Mouse (Mus musculus): ENCODE measurements around the gene Meiob. TPM values are rescaled to one million over a fixed set of nuclear protein-coding genes. Genes with fewer than 3 reads are reported as not detected.
A peak's percentile ranks its signal among the peaks of the same experiment; 100 is the strongest.

The Meiob gene
- total and polyA plus RNA-seq, 2 experiments from 2014 or later: not detected

GRCm38 (mm10) chr17:24851381-24852125, 47.5 kb downstream of the Meiob start:
- no peak for DNase-seq (ENCODE audit: low spot score)
- TF ChIP-seq CTCF (IDR thresholded peaks at IDR 0.05; ENCODE audit: low read depth): no peak
- no peaks in the 10 kb centered on the region for H3K9me3 ChIP-seq (ENCODE audit: low read length)
- peaks cover 11% of the 10 kb centered on the region for H3K36me3 ChIP-seq (ENCODE audit: insufficient read depth, low read length)
- H3K9ac ChIP-seq (replicated peaks; ENCODE audit: low read length): peak overlapping the region; percentile 63
- H3K27ac ChIP-seq: no peak overlapping the region
- 83% methylated on average over 10 of the region's 10 CpGs for WGBS
- no peak for ATAC-seq
- no peaks in the 10 kb centered on the region for H3K27me3 ChIP-seq (ENCODE audit: insufficient read depth, low read length)
- H3K4me3 ChIP-seq (ENCODE audit: low read length): peak overlapping the region; percentile 85
- peak overlapping the region; percentile 82 for H3K4me2 ChIP-seq (ENCODE audit: low read depth, low read length)
- H3K4me1 ChIP-seq (ENCODE audit: insufficient read depth, low read length): peaks cover 14% of the 10 kb centered on the region

GRCm38 (mm10) chr17:24855838-24856464, 51.9 kb downstream of the Meiob start:
- no peak for ATAC-seq
- H3K27me3 ChIP-seq (ENCODE audit: insufficient read depth, low read length): no peaks in the 10 kb centered on the region
- peaks cover 3% of the 10 kb centered on the region; the same call in 1 of the 2 replicates for H3K4me1 ChIP-seq (ENCODE audit: insufficient read depth, low read length)
- no peak overlapping the region for H3K9ac ChIP-seq (replicated peaks; ENCODE audit: low read length)
- no peak for TF ChIP-seq CTCF (IDR thresholded peaks at IDR 0.05; ENCODE audit: low read depth)
- H3K4me3 ChIP-seq (ENCODE audit: low read length): no peak overlapping the region
- H3K36me3 ChIP-seq (ENCODE audit: insufficient read depth, low read length): peaks cover 20% of the 10 kb centered on the region
- no peaks in the 10 kb centered on the region for H3K9me3 ChIP-seq (ENCODE audit: low read length)
- no peak for DNase-seq (ENCODE audit: low spot score)
- no peak overlapping the region for H3K27ac ChIP-seq
- H3K4me2 ChIP-seq (ENCODE audit: low read depth, low read length): no peak overlapping the region
- WGBS: 81% methylated on average over 3 of the region's 3 CpGs

GRCm38 (mm10) chr17:24856589-24856988, 52.5 kb downstream of the Meiob start:
- WGBS: 90% methylated on average over 13 of the region's 13 CpGs
- H3K9ac ChIP-seq (replicated peaks; ENCODE audit: low read length): no peak overlapping the region

GRCm38 (mm10) chr17:24857831-24858470, 53.9 kb downstream of the Meiob start:
- Histone ChIP-seq H3K4me1 (ENCODE audit: insufficient read depth, low read length) (no peaks in the 10 kb centered on the region), H3K9ac (replicated peaks; ENCODE audit: low read length) (no peak overlapping the region), H3K36me3 (ENCODE audit: insufficient read depth, low read length) (peaks cover 34% of the 10 kb centered on the region), H3K27me3 (ENCODE audit: insufficient read depth, low read length) (no peaks in the 10 kb centered on the region), H3K27ac (no peak overlapping the region), H3K9me3 (ENCODE audit: low read length) (no peaks in the 10 kb centered on the region), H3K4me3 (ENCODE audit: low read length) (no peak overlapping the region), H3K4me2 (ENCODE audit: low read depth, low read length) (no peak overlapping the region)
- DNase-seq (ENCODE audit: low spot score) (no peak), ATAC-seq (no peak)
- 79% methylated on average over 8 of the region's 8 CpGs for WGBS
- no peak for TF ChIP-seq CTCF (IDR thresholded peaks at IDR 0.05; ENCODE audit: low read depth)

More at GRCm38 (mm10) chr17:24856589-24856988, 52.5 kb downstream of the Meiob start:
- H3K4me3 ChIP-seq (ENCODE audit: low read length): no peak overlapping the region
- H3K9me3 ChIP-seq (ENCODE audit: low read length): no peaks in the 10 kb centered on the region
- DNase-seq (ENCODE audit: low spot score): no peak
- ATAC-seq: no peak
- H3K4me2 ChIP-seq (ENCODE audit: low read depth, low read length): no peak overlapping the region
- H3K27ac ChIP-seq: no peak overlapping the region
- H3K36me3 ChIP-seq (ENCODE audit: insufficient read depth, low read length): peaks cover 27% of the 10 kb centered on the region
- no peak for TF ChIP-seq CTCF (IDR thresholded peaks at IDR 0.05; ENCODE audit: low read depth)
- no peaks in the 10 kb centered on the region; the same call in 1 of the 2 replicates for H3K4me1 ChIP-seq (ENCODE audit: insufficient read depth, low read length)
- no peaks in the 10 kb centered on the region for H3K27me3 ChIP-seq (ENCODE audit: insufficient read depth, low read length)

GRCm38 (mm10) chr17:24858967-24859366, 54.9 kb downstream of the Meiob start:
- Histone ChIP-seq H3K4me1 (ENCODE audit: insufficient read depth, low read length) (no peaks in the 10 kb centered on the region), H3K4me2 (ENCODE audit: low read depth, low read length) (no peak overlapping the region), H3K4me3 (ENCODE audit: low read length) (no peak overlapping the region), H3K36me3 (ENCODE audit: insufficient read depth, low read length) (peaks cover 35% of the 10 kb centered on the region), H3K27me3 (ENCODE audit: insufficient read depth, low read length) (no peaks in the 10 kb centered on the region), H3K9ac (replicated peaks; ENCODE audit: low read length) (no peak overlapping the region), H3K27ac (no peak overlapping the region), H3K9me3 (ENCODE audit: low read length) (no peaks in the 10 kb centered on the region)
- 74% methylated on average over 6 of the region's 6 CpGs for WGBS
- no peak for TF ChIP-seq CTCF (IDR thresholded peaks at IDR 0.05; ENCODE audit: low read depth)
- DNase-seq (ENCODE audit: low spot score) (peak; percentile 53), ATAC-seq (peak; percentile 45; the same call in 1 of the 2 replicates)

- no peak overlapping the region for H3K9ac ChIP-seq (replicated peaks; ENCODE audit: low read length)
- no peaks in the 10 kb centered on the region for H3K27me3 ChIP-seq (ENCODE audit: insufficient read depth, low read length)
- no peaks in the 10 kb centered on the region for H3K9me3 ChIP-seq (ENCODE audit: low read length)
- DNase-seq (ENCODE audit: low spot score): no peak
- no peak overlapping the region for H3K4me2 ChIP-seq (ENCODE audit: low read depth, low read length)
- ATAC-seq: no peak
- no peak overlapping the region for H3K4me3 ChIP-seq (ENCODE audit: low read length)
- no peaks in the 10 kb centered on the region for H3K4me1 ChIP-seq (ENCODE audit: insufficient read depth, low read length)
- TF ChIP-seq CTCF (IDR thresholded peaks at IDR 0.05; ENCODE audit: low read depth): no peak
- H3K36me3 ChIP-seq (ENCODE audit: insufficient read depth, low read length): peaks cover 43% of the 10 kb centered on the region
- 98% methylated on average over 8 of the region's 8 CpGs for WGBS
- no peak overlapping the region for H3K27ac ChIP-seq
These were observed 56.0 kb downstream of the Meiob start for GRCm38 (mm10) chr17:24860076-24860475.

All from hindbrain, postnatal 0 days (tissue).